Mouse (Mus musculus) kidney, embryonic 15.5 days (tissue): ENCODE results near the gene Lpp. TPM values are rescaled to one million over a fixed set of nuclear protein-coding genes. Genes with fewer than 3 reads are reported as not detected.
"Not testable (repeated sequence)": the region's sequence is repeated elsewhere in the genome, so short reads cannot be mapped to it uniquely, and the experiment has no call there.

Source experiments
- ATAC-seq: fragments of 200-750 bp; cut with Nextera tagmentation; replicated peaks from 2 replicates; pipeline ENCODE4 v1.8.0; 2017; ENCODE audit warnings: moderate TSS enrichment; ENCODE audit not compliant: low FRiP score
- H3K27ac ChIP-seq: fragments of 300-500 bp; sonication (generic); 2 replicates; pipeline ENCODE4 v1.5.1; 2015; ENCODE audit warnings: mild to moderate bottlenecking, inconsistent platforms
- H3K27me3 ChIP-seq: fragments of 300-500 bp; sonication (generic); 2 replicates; pipeline ENCODE4 v1.6.1; 2015; ENCODE audit warnings: inconsistent platforms
- H3K36me3 ChIP-seq: fragments of 300-500 bp; sonication (generic); 2 replicates; pipeline ENCODE4 v1.6.1; 2015; ENCODE audit warnings: inconsistent platforms
- H3K4me1 ChIP-seq: fragments of 300-500 bp; sonication (generic); 2 replicates; pipeline ENCODE4 v1.6.1; 2015; ENCODE audit warnings: inconsistent platforms
- H3K4me2 ChIP-seq: fragments of 300-500 bp; sonication (generic); 2 replicates; pipeline ENCODE4 v1.6.1; 2015; ENCODE audit warnings: moderate library complexity, mild to moderate bottlenecking, inconsistent platforms
- H3K4me3 ChIP-seq: fragments of 300-500 bp; sonication (generic); replicated peaks from 2 replicates; pipeline ENCODE4 v1.5.1; 2015; ENCODE audit warnings: mild to moderate bottlenecking, inconsistent platforms
- H3K9ac ChIP-seq: fragments of 300-500 bp; sonication (generic); 2 replicates; pipeline ENCODE4 v1.6.1; 2015; ENCODE audit warnings: mild to moderate bottlenecking, inconsistent platforms
- H3K9me3 ChIP-seq: fragments of 300-500 bp; sonication (generic); replicated peaks from 2 replicates; pipeline ENCODE4 v1.6.1; 2016; ENCODE audit warnings: inconsistent platforms
- WGBS: fragments of 180-500 bp; shearing (Covaris S2); methylation state at CpG from one replicate; pipeline ENCODE4 v1.1.7; 2015; ENCODE audit warnings: mixed read lengths; 5-methylcytosine and 5-hydroxymethylcytosine counted together
- polyA plus RNA-seq: library from polyadenylated mRNA; unstranded; fragments of >200 nt; fragmentation: Nextera tagmentation; extraction: Ambion mirVana; gene quantifications from 2 replicates; pipeline ENCODE4 v1.2.1, GENCODE M21; 2015

Lpp gene
- polyA plus RNA-seq, 1 experiment from 2014 or later: 58.6 TPM

DNA sequence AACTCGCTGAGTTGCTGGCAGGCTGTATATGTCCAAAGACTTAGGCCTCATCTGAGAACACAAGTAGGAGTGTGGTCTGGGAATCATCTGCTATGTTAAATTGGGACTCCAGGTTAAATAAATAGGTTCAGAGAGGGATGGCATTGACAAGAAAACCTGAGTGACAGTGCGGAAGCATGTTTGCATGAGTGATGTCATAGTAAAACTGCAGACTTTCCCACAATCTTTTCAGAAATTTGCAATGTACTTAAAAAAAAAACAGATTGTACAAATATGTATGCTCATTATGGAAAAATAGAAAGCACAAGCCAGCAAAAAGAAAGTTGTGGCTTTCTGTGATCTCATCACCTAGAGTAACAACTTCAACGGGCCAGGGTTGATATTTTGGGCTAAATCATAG is 619.6 kb downstream of the Lpp start:
- no peak overlapping the region for H3K27ac ChIP-seq
- H3K4me2 ChIP-seq: no peak overlapping the region
- no peak for ATAC-seq
- no peaks in the 10 kb centered on the region for H3K27me3 ChIP-seq
- no peaks in the 10 kb centered on the region for H3K9me3 ChIP-seq
- no peak overlapping the region for H3K9ac ChIP-seq
- 92% methylated on average over 3 of the region's 3 CpGs for WGBS
- H3K36me3 ChIP-seq: no peaks in the 10 kb centered on the region
- peaks cover 9% of the 10 kb centered on the region; the same call in 1 of the 2 replicates for H3K4me1 ChIP-seq
- H3K4me3 ChIP-seq: no peak overlapping the region

GRCm38 (mm10) chr16:25016261-25016836 is 623.0 kb downstream of the Lpp start:
- Histone ChIP-seq H3K36me3 (no peaks in the 10 kb centered on the region), H3K4me1 (peaks cover 8% of the 10 kb centered on the region), H3K4me3 (no peak overlapping the region), H3K27me3 (no peaks in the 10 kb centered on the region), H3K27ac (no peak overlapping the region), H3K4me2 (no peak overlapping the region), H3K9me3 (no peaks in the 10 kb centered on the region), H3K9ac (no peak overlapping the region)
- WGBS: 73% methylated on average over 4 of the region's 4 CpGs
- ATAC-seq: no peak

DNA sequence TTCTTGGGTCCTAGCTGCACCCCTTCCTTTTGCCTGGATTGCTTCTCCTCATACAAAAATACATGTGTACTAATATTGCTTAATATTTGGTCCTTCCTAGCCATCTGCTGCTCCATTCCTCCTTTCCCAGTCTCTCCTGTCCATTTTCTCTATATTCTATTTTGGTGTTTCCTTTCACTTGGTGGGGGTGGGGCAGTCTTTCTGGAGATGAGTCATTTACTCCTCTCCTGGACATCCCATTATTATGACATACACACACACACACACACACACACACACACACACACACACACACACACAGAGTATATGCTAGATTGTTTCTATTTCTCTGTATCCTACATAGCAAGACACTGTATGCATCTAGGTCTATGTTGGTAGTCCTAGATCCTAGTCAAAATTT is 623.7 kb downstream of the Lpp start:
- Histone ChIP-seq H3K4me2 (no peak overlapping the region), H3K4me3 (no peak overlapping the region), H3K27me3 (no peaks in the 10 kb centered on the region), H3K9ac (no peak overlapping the region), H3K27ac (no peak overlapping the region), H3K36me3 (no peaks in the 10 kb centered on the region), H3K9me3 (no peaks in the 10 kb centered on the region), H3K4me1 (peaks cover 5% of the 10 kb centered on the region)
- ATAC-seq: no peak

DNA sequence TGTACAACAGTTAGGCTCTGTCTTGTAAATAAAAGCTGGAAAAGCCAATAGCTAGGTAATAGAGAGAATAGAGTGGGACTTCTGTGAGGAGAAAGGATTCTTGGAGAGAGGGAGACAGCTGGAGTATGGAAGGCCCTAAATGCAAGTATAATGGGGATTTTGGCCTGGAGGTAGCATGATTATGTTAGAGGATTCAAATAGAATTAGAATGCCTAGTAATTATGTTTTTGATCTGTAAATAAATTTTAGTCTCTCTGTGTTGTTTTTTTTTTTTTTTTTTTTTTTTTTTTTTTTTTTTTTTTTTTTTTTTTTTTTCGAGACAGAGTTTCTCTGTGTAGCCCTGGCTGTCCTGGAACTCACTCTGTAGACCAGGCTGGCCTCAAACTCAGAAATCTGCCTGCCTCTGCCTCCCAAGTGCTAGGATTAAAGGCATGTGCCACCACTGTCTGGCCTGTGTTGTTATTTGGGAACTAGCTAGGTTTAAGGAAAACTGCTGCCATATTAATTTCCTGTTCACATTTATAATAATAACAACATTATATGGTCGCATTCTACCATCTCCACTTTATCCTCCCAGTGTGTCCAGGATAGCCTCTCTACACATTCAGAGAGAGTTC is 628.5 kb downstream of the Lpp start:
- WGBS: 75% methylated on average over 2 of the region's 2 CpGs
- H3K27ac ChIP-seq, H3K9me3 ChIP-seq, H3K27me3 ChIP-seq, H3K9ac ChIP-seq, H3K36me3 ChIP-seq, H3K4me2 ChIP-seq, H3K4me3 ChIP-seq, H3K4me1 ChIP-seq, ATAC-seq: not testable (repeated sequence)

GRCm38 (mm10) chr16:25024591-25024990 is 631.3 kb downstream of the Lpp start:
- Histone ChIP-seq H3K9me3 (no peaks in the 10 kb centered on the region), H3K27ac (no peak overlapping the region), H3K4me2 (no peak overlapping the region), H3K36me3 (no peaks in the 10 kb centered on the region), H3K9ac (no peak overlapping the region), H3K4me1 (peaks cover 10% of the 10 kb centered on the region), H3K4me3 (no peak overlapping the region), H3K27me3 (no peaks in the 10 kb centered on the region)
- ATAC-seq: no peak
- 90% methylated on average over 3 of the region's 3 CpGs for WGBS

DNA sequence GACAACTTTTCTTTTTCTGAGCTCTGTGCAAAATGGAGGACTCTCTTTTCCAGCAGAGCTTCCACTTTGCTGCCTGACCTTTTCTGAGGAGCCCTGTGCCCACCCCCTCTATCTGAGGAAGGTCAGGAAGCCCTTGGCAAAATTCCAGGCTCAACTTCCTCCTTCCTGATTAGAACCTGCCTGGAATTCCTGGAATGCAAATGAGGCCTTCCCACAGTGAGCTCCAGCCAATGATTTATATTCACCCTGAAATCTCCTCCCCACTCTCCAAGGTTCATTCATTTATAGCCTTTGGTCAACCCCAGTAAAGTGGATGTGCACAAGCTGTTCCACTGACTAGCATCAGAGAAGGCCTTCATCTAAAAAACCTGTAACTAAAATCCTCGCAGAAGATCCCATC is 632.9 kb downstream of the Lpp start:
- WGBS: 33% methylated on average over 1 of the region's 1 CpGs
- Histone ChIP-seq H3K4me2 (no peak overlapping the region), H3K4me3 (no peak overlapping the region), H3K4me1 (peaks cover 10% of the 10 kb centered on the region), H3K27me3 (no peaks in the 10 kb centered on the region), H3K9me3 (no peaks in the 10 kb centered on the region), H3K9ac (no peak overlapping the region), H3K27ac (peak overlapping the region; percentile 78), H3K36me3 (no peaks in the 10 kb centered on the region)
- peak; percentile 94 for ATAC-seq

GRCm38 (mm10) chr16:25029548-25029947 is 636.2 kb downstream of the Lpp start:
- H3K36me3 ChIP-seq: no peaks in the 10 kb centered on the region
- H3K4me1 ChIP-seq: peaks cover 10% of the 10 kb centered on the region
- H3K9me3 ChIP-seq: no peaks in the 10 kb centered on the region
- H3K27ac ChIP-seq: no peak overlapping the region
- 92% methylated on average over 8 of the region's 8 CpGs for WGBS
- H3K4me2 ChIP-seq: no peak overlapping the region
- no peak overlapping the region for H3K9ac ChIP-seq
- H3K27me3 ChIP-seq: no peaks in the 10 kb centered on the region
- H3K4me3 ChIP-seq: no peak overlapping the region
- ATAC-seq: no peak

- WGBS: 82% methylated on average over 6 of the region's 6 CpGs
- no peaks in the 10 kb centered on the region for H3K36me3 ChIP-seq
- H3K4me1 ChIP-seq: peaks cover 20% of the 10 kb centered on the region
- H3K27ac ChIP-seq: no peak overlapping the region
- H3K9ac ChIP-seq: no peak overlapping the region
- no peaks in the 10 kb centered on the region for H3K27me3 ChIP-seq
- H3K4me2 ChIP-seq: no peak overlapping the region
- ATAC-seq: no peak
- H3K9me3 ChIP-seq: no peaks in the 10 kb centered on the region
- H3K4me3 ChIP-seq: no peak overlapping the region
These were observed 644.1 kb downstream of the Lpp start for GRCm38 (mm10) chr16:25037361-25037760.

DNA sequence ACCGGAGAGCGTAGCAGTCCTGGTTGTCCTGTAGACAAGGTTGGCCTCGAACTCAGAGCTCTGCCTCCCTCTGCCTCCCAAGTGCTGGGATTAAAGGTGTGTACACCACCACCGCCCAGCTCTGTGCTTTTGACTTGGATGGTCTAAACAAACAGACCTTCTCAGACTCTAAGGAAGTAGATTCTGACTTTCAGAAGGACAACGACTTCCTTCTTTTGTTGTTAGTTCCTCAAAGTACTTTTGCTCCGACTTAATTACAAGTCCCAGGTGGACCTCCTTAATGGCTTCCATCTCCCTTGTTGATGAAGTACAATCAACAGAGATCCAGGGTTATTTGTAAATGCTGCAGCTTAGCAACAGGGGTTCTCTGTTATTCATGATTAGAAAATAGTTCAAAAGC is 645.2 kb downstream of the Lpp start:
- WGBS: 82% methylated on average over 6 of the region's 6 CpGs
- H3K36me3 ChIP-seq: no peaks in the 10 kb centered on the region
- no peaks in the 10 kb centered on the region for H3K27me3 ChIP-seq
- peaks cover 31% of the 10 kb centered on the region for H3K4me1 ChIP-seq
- H3K9me3 ChIP-seq: no peaks in the 10 kb centered on the region
- H3K4me2 ChIP-seq: no peak overlapping the region
- H3K4me3 ChIP-seq: no peak overlapping the region
- no peak overlapping the region for H3K27ac ChIP-seq
- ATAC-seq: no peak
- H3K9ac ChIP-seq: no peak overlapping the region

GRCm38 (mm10) chr16:25039904-25040303 is 646.6 kb downstream of the Lpp start:
- H3K36me3 ChIP-seq: no peaks in the 10 kb centered on the region
- WGBS: 44% methylated on average over 10 of the region's 10 CpGs
- peak; percentile 61; the same call in 1 of the 2 replicates for ATAC-seq
- 0 out of 2 replicates have a peak overlapping the region, but pooled peaks have one; percentile 13 for H3K4me2 ChIP-seq
- no peak overlapping the region for H3K9ac ChIP-seq
- no peak overlapping the region for H3K4me3 ChIP-seq
- H3K27me3 ChIP-seq: no peaks in the 10 kb centered on the region
- peaks cover 36% of the 10 kb centered on the region for H3K4me1 ChIP-seq
- no peak overlapping the region for H3K27ac ChIP-seq
- H3K9me3 ChIP-seq: no peaks in the 10 kb centered on the region

GRCm38 (mm10) chr16:25041165-25041564 is 647.9 kb downstream of the Lpp start:
- peaks cover 36% of the 10 kb centered on the region for H3K4me1 ChIP-seq
- no peaks in the 10 kb centered on the region for H3K27me3 ChIP-seq
- no peak overlapping the region for H3K4me3 ChIP-seq
- WGBS: 84% methylated on average over 8 of the region's 8 CpGs
- no peak overlapping the region for H3K4me2 ChIP-seq
- H3K27ac ChIP-seq: peak overlapping the region; percentile 28; the same call in 1 of the 2 replicates
- H3K9me3 ChIP-seq: no peaks in the 10 kb centered on the region
- no peak overlapping the region for H3K9ac ChIP-seq
- no peak for ATAC-seq
- H3K36me3 ChIP-seq: no peaks in the 10 kb centered on the region

- Histone ChIP-seq H3K9me3 (no peaks in the 10 kb centered on the region), H3K27me3 (no peaks in the 10 kb centered on the region), H3K4me3 (no peak overlapping the region), H3K27ac (peak overlapping the region; percentile 85), H3K9ac (no peak overlapping the region), H3K4me2 (peak overlapping the region; percentile 24), H3K36me3 (no peaks in the 10 kb centered on the region), H3K4me1 (peaks cover 36% of the 10 kb centered on the region)
- WGBS: 22% methylated on average over 5 of the region's 5 CpGs
- peak; percentile 89 for ATAC-seq
These were observed 648.7 kb downstream of the Lpp start for GRCm38 (mm10) chr16:25041855-25042529.
